Mouse (Mus musculus) urinary bladder, adult 18-20 months (tissue): Measurements from ENCODE around the gene Mettl7a2.
A peak's percentile ranks its signal among the peaks of the same experiment; 100 is the strongest.
"Not testable (repeated sequence)": the region's sequence is repeated elsewhere in the genome, so short reads cannot be mapped to it uniquely, and the experiment has no call there.

Experiments used
- DNase-seq, 2 experiments: peaks; one replicate each; pipeline ENCODE4 v3.0.0; 2022; ENCODE audit warnings: low spot score in 2 of 2, mixed read lengths in 2 of 2

Gene Mettl7a2

DNA sequence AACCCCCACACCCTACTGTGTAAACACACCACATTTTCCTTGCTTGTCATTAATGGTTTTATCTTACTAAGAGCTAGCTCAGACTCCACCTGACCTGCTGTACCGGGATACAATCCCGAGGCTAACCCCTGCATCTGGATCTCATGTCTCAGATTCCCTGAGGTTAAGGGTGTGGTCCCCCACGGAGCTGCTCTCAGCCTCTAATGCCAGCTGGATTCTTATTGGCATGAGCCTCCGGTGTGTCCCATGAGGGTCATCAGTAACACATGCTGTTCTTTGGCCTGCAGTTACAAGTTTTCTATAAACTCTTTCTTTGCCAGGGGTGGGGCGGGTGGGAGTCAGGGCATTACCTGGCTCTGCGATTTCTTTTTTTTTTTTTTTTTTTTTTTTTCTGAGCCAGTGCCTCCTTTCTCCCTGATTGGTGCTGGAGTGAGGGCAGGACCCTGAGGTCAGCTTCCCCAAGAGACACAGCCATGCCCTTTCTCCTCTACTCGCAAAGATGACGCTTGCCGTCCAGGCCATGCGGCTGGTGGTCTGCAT lies at the start of gene Mettl7a2, which contains the start of gene Methig1:
Gene Mettl7a2 (plus strand): TSS at position 490 of the 540 bp plus-strand sequence.
Gene Methig1 (plus strand): TSS at position 439 of the 540 bp plus-strand sequence.
- no peak for DNase-seq

DNA sequence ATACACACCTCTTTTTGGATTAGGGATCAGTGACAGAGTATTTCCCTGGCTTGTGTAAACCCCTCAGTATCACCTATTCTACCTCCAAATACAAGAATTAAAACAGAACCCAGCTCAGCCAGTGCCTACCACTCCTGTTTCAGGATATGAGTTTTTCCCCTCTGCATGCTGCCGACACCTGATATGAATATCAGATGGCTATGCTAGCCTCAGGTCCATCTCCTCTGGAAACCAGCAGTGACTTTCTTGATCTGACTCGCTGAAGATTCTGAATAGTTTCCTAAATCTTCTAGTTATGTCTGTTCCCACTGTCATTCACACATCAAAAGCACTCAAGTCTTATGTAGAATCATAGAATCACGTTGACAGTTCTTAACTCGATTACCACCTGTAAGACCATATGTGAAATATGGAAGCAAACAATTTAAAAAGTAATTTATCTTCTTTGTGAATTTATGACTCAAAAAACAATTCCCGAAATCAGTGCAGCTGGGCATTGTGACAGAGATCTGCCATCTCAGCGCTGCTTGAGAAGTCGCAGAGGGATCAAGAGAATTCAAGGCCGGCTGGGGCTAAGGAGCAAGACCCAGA lies 49.5 kb upstream of the Mettl7a2 start:
- no peak for DNase-seq

DNA sequence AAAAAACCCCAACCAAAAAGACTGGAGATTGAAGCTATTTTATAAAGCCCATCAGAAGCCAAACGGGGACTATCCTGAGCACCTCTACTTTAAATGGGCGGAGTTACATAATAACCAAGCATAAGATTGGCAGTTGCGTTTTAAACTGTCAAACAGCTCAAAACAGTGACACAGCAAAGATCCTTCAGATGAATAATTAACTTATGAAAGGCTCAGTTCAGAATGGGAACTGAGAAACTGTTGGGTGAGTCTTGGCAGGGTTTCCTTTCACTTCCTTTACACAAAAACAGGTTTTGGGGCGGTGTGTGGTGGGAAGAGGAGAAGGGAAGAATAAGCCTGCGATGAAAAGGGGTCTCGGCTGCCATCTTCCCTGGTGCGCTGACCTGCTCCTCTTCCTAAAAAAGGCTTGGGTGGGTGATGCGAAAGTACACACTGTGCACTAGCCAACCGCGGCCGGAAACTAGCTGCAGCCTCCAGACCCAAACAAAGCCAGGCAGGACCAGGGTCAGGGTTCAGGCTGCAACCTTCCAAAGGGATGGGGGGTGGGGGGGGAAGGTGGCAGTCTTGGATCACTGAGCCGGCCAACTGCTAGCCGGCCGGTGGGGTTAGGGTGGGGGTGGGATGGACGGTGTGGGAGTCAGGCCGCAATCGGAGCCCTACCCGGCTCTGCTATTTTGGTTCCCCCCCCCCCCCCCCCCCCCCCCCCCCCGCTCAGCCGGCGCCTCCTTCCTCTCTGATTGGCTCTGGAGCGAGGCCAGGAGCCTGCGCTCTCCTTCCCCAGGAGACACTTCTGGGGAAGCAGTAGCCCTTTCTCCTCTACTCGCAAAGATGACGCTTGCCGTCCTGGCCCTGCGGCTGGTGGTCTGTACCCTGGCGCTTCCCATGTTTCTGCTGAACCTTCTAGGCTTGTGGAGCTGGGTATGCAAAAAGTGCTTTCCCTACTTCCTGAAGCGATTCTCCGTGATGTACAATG lies 48.7 kb upstream of the Mettl7a2 start, which contains the start of gene Mettl7a1:
Gene Mettl7a1 (plus strand): TSS at position 122 of the 973 bp plus-strand sequence.
- DNase-seq, result peak; percentile 64 to 78

DNA sequence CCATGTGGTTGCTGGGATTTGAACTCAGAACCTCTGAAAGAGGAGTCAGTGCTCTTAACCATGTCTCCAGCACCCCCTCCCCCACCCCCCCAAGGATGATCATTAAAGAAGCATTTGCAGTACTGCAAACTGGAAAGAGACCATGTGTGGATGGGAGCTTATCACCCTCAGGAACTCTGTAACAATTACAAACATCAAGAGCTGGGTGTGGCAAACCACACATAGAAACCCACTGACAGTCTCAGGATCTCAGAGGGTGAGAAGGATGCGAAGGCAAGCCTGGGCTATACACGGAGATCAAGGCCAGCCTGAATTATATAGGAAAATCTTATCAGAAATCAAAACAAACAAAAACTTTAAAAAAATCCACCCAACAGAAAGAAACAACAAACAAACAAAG lies 46.8 kb upstream of the Mettl7a2 start:
- DNase-seq, result no peak

DNA sequence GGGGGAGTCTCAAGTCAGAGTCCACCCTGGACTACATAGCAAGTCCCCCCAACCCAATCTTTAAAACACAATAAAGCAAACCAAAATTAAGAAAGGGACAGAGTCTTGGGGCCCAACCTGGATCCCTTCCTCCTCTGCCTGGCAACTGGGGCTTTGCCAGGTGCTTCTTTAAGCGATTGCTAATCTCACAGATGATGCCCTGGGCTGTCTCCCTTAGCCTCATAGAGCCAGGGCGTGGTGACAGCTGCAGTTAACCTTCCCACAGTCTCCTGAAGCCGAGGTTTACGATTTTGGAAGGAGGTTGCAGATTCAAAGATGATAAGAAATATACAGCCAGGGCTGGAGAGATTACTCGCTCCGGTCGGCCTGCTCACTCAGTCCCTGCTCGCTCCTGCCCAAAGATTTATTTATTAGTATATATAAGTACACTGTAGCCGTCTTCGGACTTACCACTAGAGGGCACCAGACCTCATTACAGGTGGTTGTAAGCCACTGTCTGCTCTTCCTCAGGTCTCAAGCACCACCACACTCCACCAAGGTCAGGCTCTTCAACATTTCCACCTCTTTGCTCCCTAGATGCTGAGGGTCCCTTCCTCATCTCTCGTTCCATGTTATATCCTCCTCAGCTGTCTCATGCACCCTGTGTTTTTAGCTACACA lies 45.4 kb upstream of the Mettl7a2 start:
- DNase-seq, result not testable (repeated sequence)

DNA sequence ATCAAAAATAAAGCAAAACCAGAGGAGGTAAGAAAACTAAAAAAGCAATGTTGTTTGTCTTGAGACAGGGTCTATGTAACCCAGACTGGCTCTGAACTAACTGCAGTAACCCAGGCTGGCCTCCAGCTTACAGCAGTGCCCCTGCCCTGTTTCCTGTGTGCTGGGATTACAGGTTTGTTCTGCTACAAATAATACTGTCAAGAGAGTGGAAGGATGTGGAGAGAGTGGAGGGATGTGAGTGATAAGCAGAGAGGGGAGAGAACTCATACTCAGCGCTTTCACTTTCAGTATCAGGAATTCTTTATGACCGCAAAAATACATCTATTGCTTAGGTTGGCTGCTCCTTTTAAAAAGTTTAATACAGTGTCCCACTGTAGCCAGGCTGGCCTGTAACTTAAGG lies 40.7 kb upstream of the Mettl7a2 start:
- DNase-seq, result no peak

DNA sequence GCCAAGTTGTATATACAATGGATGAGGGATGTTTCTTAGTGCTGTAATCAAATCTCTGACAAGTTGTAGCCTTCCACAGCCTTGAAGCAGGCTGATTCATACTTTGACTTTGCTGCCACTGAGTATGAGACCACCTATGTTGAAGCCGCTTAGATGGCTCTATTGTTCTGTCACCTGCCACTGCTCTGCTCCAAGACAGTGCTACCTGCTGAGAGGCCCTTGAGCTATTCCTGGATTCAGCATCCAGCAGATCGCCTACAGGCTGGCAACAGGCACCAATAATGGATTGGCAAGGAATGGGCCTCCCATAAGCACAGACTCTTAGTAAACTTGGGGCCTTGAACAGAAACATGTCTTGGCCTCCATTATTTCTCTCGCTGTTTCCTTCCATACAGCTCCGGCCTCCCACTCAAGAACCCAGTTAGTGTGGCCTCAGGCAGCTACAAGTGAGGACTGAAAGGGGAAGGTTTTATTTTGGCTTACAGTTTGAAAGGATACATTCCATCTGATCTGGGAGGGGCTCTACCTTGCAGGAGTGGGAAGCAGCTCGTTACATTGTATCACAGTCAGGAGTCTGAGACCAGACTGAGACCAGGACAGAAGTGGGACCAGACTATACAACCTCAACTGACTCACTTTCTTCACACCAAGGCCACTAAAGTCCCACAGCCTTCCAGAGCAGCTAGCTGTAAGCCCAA lies 38.4 kb upstream of the Mettl7a2 start:
- DNase-seq, result no peak

DNA sequence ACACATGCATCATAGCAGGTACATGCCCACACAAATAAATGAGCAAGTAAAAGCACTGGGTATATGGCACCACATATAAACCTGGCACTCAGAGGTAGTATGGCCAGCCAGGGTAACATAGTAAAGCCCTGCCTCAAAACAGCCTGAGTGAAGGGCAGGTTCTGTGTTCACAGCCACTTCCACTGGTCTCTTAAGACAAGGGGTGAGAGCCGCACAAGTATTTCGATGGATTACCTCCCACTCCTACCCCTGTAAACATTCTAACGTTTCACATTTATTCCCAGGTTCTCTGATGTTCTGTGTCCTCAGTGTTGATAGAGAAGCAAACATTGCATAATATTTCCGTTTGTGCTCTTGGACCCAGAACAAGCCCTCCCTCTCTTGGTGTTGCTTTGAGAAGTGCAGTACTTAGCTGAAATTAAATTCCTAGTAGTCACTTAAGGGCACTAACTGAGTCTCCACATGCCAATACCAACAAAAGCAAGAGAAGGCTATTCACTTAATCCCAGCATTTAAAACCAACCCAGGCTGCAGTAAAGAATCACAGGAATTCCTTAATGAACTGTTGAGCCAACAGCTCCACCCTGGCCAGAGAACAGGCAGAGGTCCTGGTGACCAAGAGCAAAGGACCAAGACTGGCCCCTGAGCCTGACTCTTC lies 34.9 kb upstream of the Mettl7a2 start:
- DNase-seq, result not testable (repeated sequence)

DNA sequence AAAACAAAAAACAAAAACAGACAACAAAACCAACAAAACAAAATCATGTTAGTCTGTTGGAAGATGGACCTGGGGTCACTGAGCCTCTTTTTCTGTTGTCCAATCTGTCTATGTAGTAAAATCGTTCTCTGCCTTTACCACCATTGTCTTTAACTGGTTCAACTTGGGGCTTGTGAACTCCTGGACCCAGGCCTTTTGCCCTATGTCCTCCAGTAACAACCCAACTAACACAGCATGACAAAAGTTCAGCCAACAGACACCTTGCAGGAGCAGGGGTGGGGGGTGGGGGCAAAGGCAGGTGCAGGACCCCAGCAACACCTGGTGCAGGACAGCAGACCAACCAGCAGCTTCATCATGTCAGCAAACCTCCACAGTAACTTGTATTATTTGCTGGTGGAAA lies 33.1 kb upstream of the Mettl7a2 start:
- no peak for DNase-seq

DNA sequence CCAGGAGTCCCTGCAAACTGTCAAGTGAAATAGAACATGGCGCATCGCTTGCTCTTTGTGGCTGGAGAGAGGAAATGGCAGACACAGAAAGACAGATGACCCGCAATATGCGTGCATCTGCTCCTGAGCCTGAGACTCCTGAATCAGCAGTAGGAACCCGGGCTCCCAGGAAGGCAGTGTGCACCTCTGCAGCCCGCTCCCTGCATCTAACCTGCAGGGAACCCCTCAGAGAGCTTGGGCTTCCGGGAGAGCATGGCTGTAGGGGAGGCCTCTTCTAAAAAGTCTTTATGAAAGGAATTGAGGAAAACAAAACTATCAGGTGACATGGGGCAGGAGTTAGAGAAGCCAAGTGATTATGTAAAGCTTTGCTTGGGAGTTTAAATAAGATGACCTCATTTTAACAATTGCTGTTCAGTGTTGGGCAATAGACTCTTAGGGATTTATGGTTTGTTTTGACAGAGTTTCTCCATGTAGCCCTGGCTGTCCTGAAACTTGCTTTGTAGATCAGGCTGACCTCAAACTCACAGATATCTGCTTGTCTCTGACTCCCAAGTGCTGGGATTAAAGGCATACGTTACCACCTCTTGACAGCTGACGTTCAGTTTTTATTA lies 32.6 kb upstream of the Mettl7a2 start:
- DNase-seq, result peak in 1 of 2 experiments; percentile 24

DNA sequence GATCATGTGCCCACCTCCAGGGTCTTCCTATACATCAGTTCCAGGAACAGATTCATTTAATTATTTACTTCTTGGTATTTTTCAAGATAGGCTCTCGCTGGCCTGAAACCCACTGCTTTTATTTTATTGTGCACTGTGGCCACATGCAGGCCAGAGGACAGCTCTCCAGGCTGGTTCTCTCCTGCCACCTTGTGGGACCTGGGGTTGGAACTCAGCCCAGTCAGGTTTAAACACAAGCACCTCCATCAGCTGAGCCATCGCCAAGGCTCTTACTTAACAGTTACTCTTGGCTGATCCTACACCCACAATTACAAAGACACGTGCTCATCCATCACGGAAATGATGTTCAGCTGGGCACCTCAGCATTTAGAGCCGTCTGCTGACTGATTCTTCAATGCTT lies 31.9 kb upstream of the Mettl7a2 start:
- peak in 1 of 2 experiments; percentile 52 for DNase-seq

DNA sequence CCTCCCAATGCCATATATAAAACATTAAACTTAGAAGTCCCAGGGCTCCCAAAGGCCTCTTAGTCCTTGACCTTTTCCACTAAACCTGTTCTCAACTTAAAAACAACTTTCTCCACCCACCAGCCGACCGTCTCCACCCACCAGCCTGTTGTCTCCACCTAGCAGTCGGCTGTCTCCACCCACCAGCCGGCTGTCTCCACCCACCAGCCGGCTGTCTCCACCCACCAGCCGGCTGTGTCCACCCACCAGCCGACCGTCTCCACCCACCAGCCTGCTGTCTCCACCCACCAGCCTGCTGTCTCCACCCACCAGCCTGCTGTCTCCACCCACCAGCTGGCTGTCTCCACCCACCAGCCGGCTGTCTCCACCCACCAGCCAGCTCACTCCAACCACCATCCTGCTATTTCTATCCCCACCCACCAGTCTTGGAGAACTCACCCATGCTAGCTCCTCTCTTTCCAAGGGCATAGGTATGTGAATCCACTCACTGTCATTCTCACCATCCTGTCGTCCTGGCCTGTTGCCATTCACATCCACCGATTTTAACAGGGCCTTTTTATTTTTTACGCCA lies 28.9 kb upstream of the Mettl7a2 start:
- no peak for DNase-seq

DNA sequence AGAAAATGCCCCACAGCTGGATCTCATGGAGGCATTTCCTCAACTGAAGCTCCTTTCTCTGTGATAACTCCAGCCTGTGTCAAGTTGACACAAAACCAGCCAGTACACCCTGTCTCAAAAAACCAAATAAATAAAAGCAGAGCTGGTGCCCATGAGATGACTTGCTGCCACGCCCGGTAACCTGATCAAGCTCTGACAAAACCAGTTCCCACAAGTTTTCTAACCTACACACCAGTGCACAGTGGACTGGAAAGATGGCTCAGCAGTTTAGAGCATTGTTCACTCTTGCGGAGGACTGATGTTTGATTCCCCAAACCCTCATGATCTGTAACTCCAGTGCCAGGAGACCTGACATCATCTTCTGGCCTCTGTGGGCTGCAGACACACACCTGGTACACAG lies 27.8 kb upstream of the Mettl7a2 start:
- DNase-seq, result peak in 1 of 2 experiments; percentile 27

DNA sequence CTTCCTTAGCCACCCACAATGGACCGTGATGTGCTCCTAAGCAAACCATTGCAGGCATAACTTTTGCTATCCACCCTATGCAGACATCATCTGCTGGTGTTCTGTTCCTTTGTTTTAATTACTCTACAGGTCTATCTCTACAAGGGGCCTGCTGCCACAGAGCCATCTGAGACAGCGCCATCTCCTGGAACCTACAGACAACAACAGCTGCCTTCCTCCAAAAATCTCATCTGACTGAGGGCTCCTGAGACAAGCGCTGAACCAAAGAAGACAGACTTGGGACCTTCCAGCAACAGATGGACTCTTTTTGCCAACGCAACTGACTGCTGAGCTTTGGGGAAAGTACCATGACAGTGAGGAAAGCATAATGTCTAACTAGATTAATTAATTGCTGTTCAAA lies 24.9 kb upstream of the Mettl7a2 start:
- not testable (repeated sequence) for DNase-seq

DNA sequence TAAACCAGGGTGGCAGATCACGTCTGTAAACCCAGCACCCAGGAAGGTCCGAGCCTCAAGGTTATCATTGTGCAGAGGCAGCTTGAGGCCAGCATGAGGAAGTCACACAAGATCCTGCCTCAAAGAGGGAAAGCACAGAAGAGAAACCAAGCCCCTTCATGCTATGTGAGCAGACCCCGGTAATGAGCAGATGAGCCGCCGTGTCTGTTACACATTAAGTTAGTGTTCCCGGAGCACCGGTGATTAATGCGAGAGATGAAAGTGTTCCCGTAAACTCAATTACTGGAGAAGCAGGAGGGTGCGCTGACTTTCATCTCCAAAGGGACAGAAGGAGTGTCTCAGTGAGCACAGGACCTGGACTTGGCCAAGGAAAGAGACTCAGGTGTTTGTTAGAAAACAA lies 23.7 kb upstream of the Mettl7a2 start:
- DNase-seq, result not testable (repeated sequence)

DNA sequence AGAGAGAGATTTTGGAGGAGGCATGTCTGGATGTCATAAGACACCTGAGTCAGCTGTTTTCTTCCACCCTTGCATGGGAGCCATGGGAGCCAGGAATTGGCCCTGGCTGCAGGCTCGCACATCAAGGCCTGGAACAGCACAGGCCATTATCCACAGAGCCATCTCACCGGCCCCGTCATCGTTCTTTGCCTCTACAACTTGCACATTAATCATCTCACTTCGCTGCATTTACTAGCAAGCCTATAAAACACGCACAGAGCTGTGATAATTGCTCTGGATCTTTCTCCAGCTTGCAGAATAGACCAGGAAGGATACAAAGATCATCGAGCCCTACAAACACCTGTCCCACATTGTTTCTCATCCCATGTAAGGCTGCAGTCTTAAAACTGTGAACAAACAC lies 22.3 kb upstream of the Mettl7a2 start:
- DNase-seq, result no peak

DNA sequence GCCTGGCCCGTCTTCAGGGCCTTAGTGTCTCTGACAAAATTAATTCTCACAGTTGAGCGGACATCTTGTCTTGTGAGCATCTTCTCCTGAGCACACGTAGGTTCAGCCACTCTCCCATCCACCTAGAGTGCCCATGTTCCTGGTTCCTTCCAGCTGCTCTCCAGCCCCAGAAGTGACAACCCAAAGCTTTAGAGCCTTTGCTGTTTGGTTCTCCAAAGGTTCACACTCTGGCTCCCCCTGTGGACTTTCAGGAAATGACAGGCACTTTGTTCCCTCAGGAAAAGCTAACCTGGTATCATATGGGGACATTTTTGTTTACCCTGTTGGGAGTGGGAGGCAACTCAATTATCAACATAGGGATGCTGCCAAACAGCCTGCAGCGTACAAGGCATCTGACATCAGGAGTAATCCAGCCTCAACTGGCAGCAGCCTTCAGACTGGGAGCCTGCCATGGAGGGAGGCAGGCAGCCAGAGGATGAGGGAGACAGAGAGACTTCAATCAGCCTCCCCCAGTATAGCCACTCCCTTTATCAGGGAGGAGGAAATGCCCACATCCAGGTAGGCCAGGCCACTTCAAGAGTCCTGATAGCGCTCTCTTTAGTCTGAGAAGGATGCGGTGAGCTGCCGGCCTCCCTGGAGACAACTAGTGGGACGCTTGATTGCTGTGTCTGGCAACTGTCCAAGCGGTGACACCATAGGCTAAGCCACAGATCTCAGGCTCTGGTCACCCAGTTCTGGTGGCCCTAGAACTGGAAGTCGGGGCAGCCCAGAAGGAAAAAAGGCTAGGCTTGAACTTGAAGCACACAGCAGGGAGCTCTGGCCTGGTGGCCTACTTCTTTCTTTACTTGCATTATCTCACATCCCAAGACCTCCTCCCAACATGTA lies 20.7 kb upstream of the Mettl7a2 start:
- DNase-seq, result not testable (repeated sequence)

DNA sequence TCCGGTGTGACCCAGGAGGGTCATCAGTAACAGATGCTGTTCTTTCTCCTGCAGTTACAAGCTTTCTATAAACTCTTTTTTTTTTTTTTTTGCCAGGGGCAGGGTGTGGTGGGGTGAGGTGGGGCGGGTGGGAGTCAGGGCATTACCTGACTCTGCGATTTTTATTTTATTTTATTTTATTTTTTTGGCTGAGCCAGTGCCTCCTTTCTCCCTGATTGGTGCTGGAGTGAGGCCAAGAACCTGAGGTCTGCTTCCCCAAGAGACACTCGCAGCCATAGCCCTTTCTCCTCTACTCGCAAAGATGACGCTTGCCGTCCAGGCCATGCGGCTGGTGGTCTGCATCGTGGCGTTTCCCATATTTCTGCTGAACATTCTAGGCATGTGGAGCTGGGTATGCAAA lies 18.4 kb upstream of the Mettl7a2 start, which contains the start of gene Mettl7a3:
Gene Mettl7a3 (plus strand): TSS at position 301 of the 400 bp plus-strand sequence.
- no peak for DNase-seq

DNA sequence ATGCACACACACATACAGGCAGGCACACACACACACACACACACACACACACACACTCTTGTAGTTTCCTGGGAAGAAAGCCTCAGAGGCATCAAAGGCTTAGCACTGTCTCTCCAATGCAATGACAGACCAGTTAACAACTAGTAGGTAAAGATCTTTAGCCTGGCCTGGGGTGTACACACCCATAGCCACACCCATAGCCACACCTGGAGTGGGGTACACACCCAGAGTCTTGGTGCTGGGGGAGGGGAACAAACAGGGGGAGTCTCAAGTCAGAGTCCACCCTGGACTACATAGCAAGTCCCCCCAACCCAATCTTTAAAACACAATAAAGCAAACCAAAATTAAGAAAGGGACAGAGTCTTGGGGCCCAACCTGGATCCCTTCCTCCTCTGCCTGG lies 15.7 kb upstream of the Mettl7a2 start:
- DNase-seq, result not testable (repeated sequence)
